Mouse (Mus musculus): Measurements from ENCODE around the gene Slc22a5. TPM values are rescaled to one million over a fixed set of nuclear protein-coding genes. Genes with fewer than 3 reads are reported as not detected.

Gene Slc22a5
- polyA plus RNA-seq, 1 experiment = 5.1 TPM

- H3K4me3 ChIP-seq = no peak overlapping the region
- H3K36me3 ChIP-seq (ENCODE audit: control insufficient read depth, insufficient read depth) = no peaks in the 10 kb centered on the region
- H3K27me3 ChIP-seq (ENCODE audit: control insufficient read depth, insufficient read depth, insufficient read length) = no peaks in the 10 kb centered on the region
- H3K4me2 ChIP-seq (ENCODE audit: low read depth) = no peak overlapping the region
- TF ChIP-seq POLR2A (IDR thresholded peaks at IDR 0.05; ENCODE audit: insufficient read length, low read depth) = no peak
- no peak for TF ChIP-seq MYOG (IDR thresholded peaks at IDR 0.05; ENCODE audit: control insufficient read depth in 1 of 3, insufficient read depth in 1 of 3, insufficient read length in 2 of 3, low read depth in 2 of 3)
- TF ChIP-seq MYOD1 (IDR thresholded peaks at IDR 0.05; ENCODE audit: control insufficient read depth in 1 of 3, insufficient read length in 2 of 3, low read depth in 2 of 3) = no peak
- no peak for TF ChIP-seq USF1 (IDR thresholded peaks at IDR 0.05; ENCODE audit: low read depth)
- no peak for TF ChIP-seq MAX (IDR thresholded peaks at IDR 0.05; ENCODE audit: low read depth)
- TF ChIP-seq CEBPB (IDR thresholded peaks at IDR 0.05; ENCODE audit: insufficient read depth, poor library complexity, severe bottlenecking) = no peak
- no peak for TF ChIP-seq POLR2AphosphoS2 (IDR thresholded peaks at IDR 0.05; ENCODE audit: insufficient read length, low read depth)
- no peak for TF ChIP-seq TCF12 (IDR thresholded peaks at IDR 0.05; ENCODE audit: insufficient read depth, poor library complexity, severe bottlenecking)
- TF ChIP-seq TCF3 (IDR thresholded peaks at IDR 0.05; ENCODE audit: insufficient read length, low read depth) = no peak
- no peak for TF ChIP-seq E2F4 (IDR thresholded peaks at IDR 0.05; ENCODE audit: insufficient read depth)
- no peak for TF ChIP-seq SRF (IDR thresholded peaks at IDR 0.05; ENCODE audit: control insufficient read depth, insufficient read length, low read depth)
- TF ChIP-seq REST (IDR thresholded peaks at IDR 0.05; ENCODE audit: insufficient read depth, insufficient read length) = no peak
- no peak overlapping the region for H3ac ChIP-seq (ENCODE audit: control insufficient read depth, insufficient read length)
- H3K79me2 ChIP-seq (ENCODE audit: control insufficient read depth, insufficient read depth) = no peaks in the 10 kb centered on the region
Measured at GRCm38 (mm10) chr11:53926303-53926702, 34.8 kb upstream of the Slc22a5 start.

- no peak overlapping the region for H3K4me3 ChIP-seq
- TF ChIP-seq MYOG (IDR thresholded peaks at IDR 0.05; ENCODE audit: control insufficient read depth in 1 of 3, insufficient read depth in 1 of 3, insufficient read length in 2 of 3, low read depth in 2 of 3) (no peak), TCF3 (IDR thresholded peaks at IDR 0.05; ENCODE audit: insufficient read length, low read depth) (no peak), MYOD1 (IDR thresholded peaks at IDR 0.05; ENCODE audit: control insufficient read depth in 1 of 3, insufficient read length in 2 of 3, low read depth in 2 of 3) (no peak), POLR2AphosphoS2 (IDR thresholded peaks at IDR 0.05; ENCODE audit: insufficient read length, low read depth) (no peak), POLR2A (IDR thresholded peaks at IDR 0.05; ENCODE audit: insufficient read length, low read depth) (no peak), REST (IDR thresholded peaks at IDR 0.05; ENCODE audit: insufficient read depth, insufficient read length) (no peak), TCF12 (IDR thresholded peaks at IDR 0.05; ENCODE audit: insufficient read depth, poor library complexity, severe bottlenecking) (no peak), SRF (IDR thresholded peaks at IDR 0.05; ENCODE audit: control insufficient read depth, insufficient read length, low read depth) (no peak), CEBPB (IDR thresholded peaks at IDR 0.05; ENCODE audit: insufficient read depth, poor library complexity, severe bottlenecking) (no peak), MAX (IDR thresholded peaks at IDR 0.05; ENCODE audit: low read depth) (no peak), E2F4 (IDR thresholded peaks at IDR 0.05; ENCODE audit: insufficient read depth) (no peak), USF1 (IDR thresholded peaks at IDR 0.05; ENCODE audit: low read depth) (no peak)
- no peaks in the 10 kb centered on the region for H3K27me3 ChIP-seq (ENCODE audit: control insufficient read depth, insufficient read depth, insufficient read length)
- no peak overlapping the region for H3ac ChIP-seq (ENCODE audit: control insufficient read depth, insufficient read length)
- no peaks in the 10 kb centered on the region for H3K36me3 ChIP-seq (ENCODE audit: control insufficient read depth, insufficient read depth)
- no peaks in the 10 kb centered on the region for H3K79me2 ChIP-seq (ENCODE audit: control insufficient read depth, insufficient read depth)
- no peak overlapping the region for H3K4me2 ChIP-seq (ENCODE audit: low read depth)
Measured at GRCm38 (mm10) chr11:53918851-53919250, 27.4 kb upstream of the Slc22a5 start.

- Histone ChIP-seq H3K36me3 (ENCODE audit: control insufficient read depth, insufficient read depth) (no peaks in the 10 kb centered on the region), H3K4me2 (ENCODE audit: low read depth) (no peak overlapping the region), H3K79me2 (ENCODE audit: control insufficient read depth, insufficient read depth) (no peaks in the 10 kb centered on the region), H3ac (ENCODE audit: control insufficient read depth, insufficient read length) (no peak overlapping the region), H3K4me3 (no peak overlapping the region), H3K27me3 (ENCODE audit: control insufficient read depth, insufficient read depth, insufficient read length) (no peaks in the 10 kb centered on the region)
- TF ChIP-seq SRF (IDR thresholded peaks at IDR 0.05; ENCODE audit: control insufficient read depth, insufficient read length, low read depth) (no peak), MAX (IDR thresholded peaks at IDR 0.05; ENCODE audit: low read depth) (no peak), TCF3 (IDR thresholded peaks at IDR 0.05; ENCODE audit: insufficient read length, low read depth) (no peak), REST (IDR thresholded peaks at IDR 0.05; ENCODE audit: insufficient read depth, insufficient read length) (no peak), MYOD1 (IDR thresholded peaks at IDR 0.05; ENCODE audit: control insufficient read depth in 1 of 3, insufficient read length in 2 of 3, low read depth in 2 of 3) (no peak), POLR2AphosphoS2 (IDR thresholded peaks at IDR 0.05; ENCODE audit: insufficient read length, low read depth) (no peak), MYOG (IDR thresholded peaks at IDR 0.05; ENCODE audit: control insufficient read depth in 1 of 3, insufficient read depth in 1 of 3, insufficient read length in 2 of 3, low read depth in 2 of 3) (no peak), E2F4 (IDR thresholded peaks at IDR 0.05; ENCODE audit: insufficient read depth) (no peak), POLR2A (IDR thresholded peaks at IDR 0.05; ENCODE audit: insufficient read length, low read depth) (no peak), CEBPB (IDR thresholded peaks at IDR 0.05; ENCODE audit: insufficient read depth, poor library complexity, severe bottlenecking) (no peak), USF1 (IDR thresholded peaks at IDR 0.05; ENCODE audit: low read depth) (no peak), TCF12 (IDR thresholded peaks at IDR 0.05; ENCODE audit: insufficient read depth, poor library complexity, severe bottlenecking) (no peak)
Measured at GRCm38 (mm10) chr11:53911011-53911410, 19.6 kb upstream of the Slc22a5 start.

DNA sequence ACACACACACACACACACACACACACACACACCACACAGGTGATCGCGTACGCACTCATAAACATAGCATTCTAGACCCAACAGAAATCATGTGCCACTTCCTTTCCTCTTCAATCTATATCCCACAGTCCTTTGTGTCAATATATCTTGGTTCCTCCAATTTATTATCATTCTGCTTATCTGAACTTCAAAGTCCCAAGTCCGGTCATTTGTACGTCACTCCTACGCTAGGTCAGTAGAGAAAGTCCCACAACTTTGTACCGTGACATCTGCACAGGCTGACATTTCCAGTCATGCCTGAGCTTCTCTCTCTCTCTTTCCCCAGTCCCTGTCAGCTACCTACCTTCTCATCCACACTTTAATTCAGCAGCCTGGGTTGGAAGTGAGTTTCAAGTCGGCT lies 17.2 kb upstream of the Slc22a5 start:
- H3K36me3 ChIP-seq (ENCODE audit: control insufficient read depth, insufficient read depth) = no peaks in the 10 kb centered on the region
- no peak overlapping the region for H3K4me2 ChIP-seq (ENCODE audit: low read depth)
- H3K4me3 ChIP-seq = no peak overlapping the region
- H3K79me2 ChIP-seq (ENCODE audit: control insufficient read depth, insufficient read depth) = no peaks in the 10 kb centered on the region
- no peak overlapping the region for H3ac ChIP-seq (ENCODE audit: control insufficient read depth, insufficient read length)
- TF ChIP-seq SRF (IDR thresholded peaks at IDR 0.05; ENCODE audit: control insufficient read depth, insufficient read length, low read depth) = no peak
- TF ChIP-seq REST (IDR thresholded peaks at IDR 0.05; ENCODE audit: insufficient read depth, insufficient read length) = no peak
- no peak for TF ChIP-seq MYOG (IDR thresholded peaks at IDR 0.05; ENCODE audit: control insufficient read depth in 1 of 3, insufficient read depth in 1 of 3, insufficient read length in 2 of 3, low read depth in 2 of 3)
- TF ChIP-seq MAX (IDR thresholded peaks at IDR 0.05; ENCODE audit: low read depth) = no peak
- no peak for TF ChIP-seq TCF12 (IDR thresholded peaks at IDR 0.05; ENCODE audit: insufficient read depth, poor library complexity, severe bottlenecking)
- TF ChIP-seq POLR2A (IDR thresholded peaks at IDR 0.05; ENCODE audit: insufficient read length, low read depth) = no peak
- TF ChIP-seq E2F4 (IDR thresholded peaks at IDR 0.05; ENCODE audit: insufficient read depth) = no peak
- no peak for TF ChIP-seq CEBPB (IDR thresholded peaks at IDR 0.05; ENCODE audit: insufficient read depth, poor library complexity, severe bottlenecking)
- no peak for TF ChIP-seq POLR2AphosphoS2 (IDR thresholded peaks at IDR 0.05; ENCODE audit: insufficient read length, low read depth)
- TF ChIP-seq MYOD1 (IDR thresholded peaks at IDR 0.05; ENCODE audit: control insufficient read depth in 1 of 3, insufficient read length in 2 of 3, low read depth in 2 of 3) = no peak
- no peak for TF ChIP-seq TCF3 (IDR thresholded peaks at IDR 0.05; ENCODE audit: insufficient read length, low read depth)
- no peak for TF ChIP-seq USF1 (IDR thresholded peaks at IDR 0.05; ENCODE audit: low read depth)
- no peaks in the 10 kb centered on the region for H3K27me3 ChIP-seq (ENCODE audit: control insufficient read depth, insufficient read depth, insufficient read length)
